Mouse (Mus musculus): ENCODE data around the gene Opa3.

Opa3 gene

GRCm38 (mm10) chr7:19282791-19283405 lies 54.8 kb downstream of the Opa3 start:
- DNase-seq: peak; percentile 82

- DNase-seq: no peak
These were observed 55.3 kb downstream of the Opa3 start for GRCm38 (mm10) chr7:19283406-19283804.

GRCm38 (mm10) chr7:19284763-19285162 lies 56.6 kb downstream of the Opa3 start:
- DNase-seq: no peak

- DNase-seq: no peak
These were observed 62.9 kb downstream of the Opa3 start for GRCm38 (mm10) chr7:19290969-19291596.

- peak; percentile 95 for DNase-seq
These were observed 67.5 kb downstream of the Opa3 start for GRCm38 (mm10) chr7:19295503-19296185.

- DNase-seq: peak; percentile 57
These were observed 68.9 kb downstream of the Opa3 start for GRCm38 (mm10) chr7:19297034-19297433.

- no peak for DNase-seq
These were observed 69.7 kb downstream of the Opa3 start for GRCm38 (mm10) chr7:19297794-19298193.

- no peak for DNase-seq
These were observed 71.1 kb downstream of the Opa3 start for GRCm38 (mm10) chr7:19299194-19299593.

- peak; percentile 82 for DNase-seq
These were observed 72.6 kb downstream of the Opa3 start for GRCm38 (mm10) chr7:19300501-19301421.

GRCm38 (mm10) chr7:19301461-19302263 lies 73.5 kb downstream of the Opa3 start:
- no peak for DNase-seq

GRCm38 (mm10) chr7:19302264-19303045 lies 74.3 kb downstream of the Opa3 start:
- no peak for DNase-seq

- no peak for DNase-seq
These were observed 74.8 kb downstream of the Opa3 start for GRCm38 (mm10) chr7:19303046-19303305.

GRCm38 (mm10) chr7:19303770-19304169 lies 75.6 kb downstream of the Opa3 start:
- DNase-seq: peak; percentile 83

GRCm38 (mm10) chr7:19304501-19305412 lies 76.6 kb downstream of the Opa3 start:
- peak; percentile 38 for DNase-seq

GRCm38 (mm10) chr7:19305413-19305735 lies 77.2 kb downstream of the Opa3 start:
- DNase-seq: no peak

Data from cerebellum, adult 9-11 months (tissue).